Mouse (Mus musculus) MEL (cell line): ENCODE measurements around the gene Lhx2. TPM values are rescaled to one million over a fixed set of nuclear protein-coding genes. Genes with fewer than 3 reads are reported as not detected.

Experiments
- DNase-seq: peaks from one replicate; pipeline ENCODE4 v3.0.0; 2011; ENCODE audit warnings: low read depth, low spot score
- H3K27ac ChIP-seq: 2 replicates; pipeline ENCODE4 v1.5.1; 2012; ENCODE audit warnings: low read depth, mild to moderate bottlenecking, control low read depth, low read length, moderate library complexity; ENCODE audit not compliant: control insufficient read depth
- H3K27me3 ChIP-seq, 2 experiments: fragments of 150-350 bp in 1 of 2; sonication (generic) in 1 of 2; 2 replicates each; pipeline ENCODE4 v1.6.1; 2012; ENCODE audit warnings: low read length in 2 of 2, mild to moderate bottlenecking in 2 of 2, improper control_type of control experiment in 1 of 2, moderate library complexity in 1 of 2; ENCODE audit not compliant: insufficient read depth in 2 of 2, control insufficient read depth in 1 of 2
- H3K36me3 ChIP-seq, 2 experiments: 2 replicates each; pipeline ENCODE4 v1.6.1; 2012 to 2014; ENCODE audit warnings: low read length in 2 of 2, improper control_type of control experiment in 1 of 2, inconsistent platforms in 1 of 2, mild to moderate bottlenecking in 1 of 2; ENCODE audit not compliant: insufficient read depth in 2 of 2, control insufficient read depth in 1 of 2
- H3K4me1 ChIP-seq, 2 experiments: fragments of 150-350 bp in 1 of 2; sonication (generic) in 1 of 2; 2 replicates each; pipeline ENCODE4 v1.6.1; 2012; ENCODE audit warnings: low read length in 2 of 2, improper control_type of control experiment in 1 of 2, mild to moderate bottlenecking in 1 of 2; ENCODE audit not compliant: insufficient read depth in 2 of 2, control insufficient read depth in 1 of 2
- H3K4me3 ChIP-seq, 2 experiments: fragments of 150-350 bp in 1 of 2; sonication (generic) in 1 of 2; 2 replicates each; pipeline ENCODE4 v1.5.1; 2012; ENCODE audit warnings: low read depth in 2 of 2, low read length in 2 of 2, mild to moderate bottlenecking in 2 of 2, moderate library complexity in 2 of 2, control low read depth in 1 of 2, improper control_type of control experiment in 1 of 2; ENCODE audit not compliant: control insufficient read depth in 1 of 2, insufficient read depth in 1 of 2
- H3K79me2 ChIP-seq: 2 replicates; pipeline ENCODE4 v1.6.1; 2012; ENCODE audit warnings: mild to moderate bottlenecking, low read length, moderate library complexity; ENCODE audit not compliant: control insufficient read depth, poor library complexity, insufficient read depth
- H3K9ac ChIP-seq: 2 replicates; pipeline ENCODE4 v1.6.1; 2012; ENCODE audit warnings: low read depth, mild to moderate bottlenecking, control low read depth, low read length, moderate library complexity; ENCODE audit not compliant: control insufficient read depth, poor library complexity, severe bottlenecking
- H3K9me3 ChIP-seq: fragments of 150-350 bp; sonication (generic); replicated peaks from 2 replicates; pipeline ENCODE4 v1.6.1; 2012; ENCODE audit warnings: mild to moderate bottlenecking, low read length, improper control_type of control experiment, moderate library complexity; ENCODE audit not compliant: insufficient read depth
- CHD1 ChIP-seq: IDR thresholded peaks from 2 replicates; pipeline ENCODE4 v1.6.1; 2012; ENCODE audit warnings: low read depth, mild to moderate bottlenecking, inconsistent platforms, low read length, improper control_type of control experiment
- CTCF ChIP-seq, 3 experiments: IDR thresholded peaks in 2 of 3; conservative IDR thresholded peaks in 1 of 3; 2 replicates each; pipeline ENCODE4 v1.5.1; 2011 to 2012; ENCODE audit warnings: low read length in 3 of 3, low read depth in 2 of 3, mild to moderate bottlenecking in 2 of 3, improper control_type of control experiment in 1 of 3, inconsistent platforms in 1 of 3, mixed read lengths in 1 of 3, moderate library complexity in 1 of 3; ENCODE audit not compliant: control insufficient read depth in 1 of 3, insufficient read depth in 1 of 3, poor library complexity in 1 of 3, severe bottlenecking in 1 of 3
- E2F4 ChIP-seq: IDR thresholded peaks from 2 replicates; pipeline ENCODE4 v1.6.1; 2011; ENCODE audit warnings: low read depth, low read length, improper control_type of control experiment, borderline replicate concordance
- ELF1 ChIP-seq: IDR thresholded peaks from 2 replicates; pipeline ENCODE4 v1.6.1; 2014; ENCODE audit warnings: low read depth, mild to moderate bottlenecking, inconsistent platforms, low read length, improper control_type of control experiment, moderate library complexity
- ETS1 ChIP-seq: IDR thresholded peaks from 2 replicates; pipeline ENCODE4 v1.6.1; 2012; ENCODE audit warnings: low read depth, mild to moderate bottlenecking, inconsistent platforms, low read length, improper control_type of control experiment, moderate library complexity
- GABPA ChIP-seq: IDR thresholded peaks from 2 replicates; pipeline ENCODE4 v1.6.1; 2012; ENCODE audit warnings: low read depth, mild to moderate bottlenecking, inconsistent platforms, low read length, improper control_type of control experiment, moderate library complexity
- GATA1 ChIP-seq: IDR thresholded peaks from 2 replicates; pipeline ENCODE4 v1.6.1; 2011; ENCODE audit warnings: low read depth, low read length, improper control_type of control experiment
- HCFC1 ChIP-seq: IDR thresholded peaks from 2 replicates; pipeline ENCODE4 v1.6.1; 2012; ENCODE audit warnings: low read depth, mild to moderate bottlenecking, inconsistent platforms, low read length, improper control_type of control experiment, moderate library complexity
- JUND ChIP-seq: IDR thresholded peaks from 2 replicates; pipeline ENCODE4 v1.6.1; 2011; ENCODE audit warnings: low read depth, mild to moderate bottlenecking, improper control_type of control experiment, low read length
- MAFK ChIP-seq: IDR thresholded peaks from 2 replicates; pipeline ENCODE4 v1.6.1; 2011; ENCODE audit warnings: low read depth, mild to moderate bottlenecking, low read length, improper control_type of control experiment, borderline replicate concordance
- MAZ ChIP-seq: IDR thresholded peaks from 2 replicates; pipeline ENCODE4 v1.6.1; 2012; ENCODE audit warnings: low read depth, mild to moderate bottlenecking, inconsistent platforms, low read length, improper control_type of control experiment
- MYB ChIP-seq: IDR thresholded peaks from 2 replicates; pipeline ENCODE4 v1.6.1; 2011; ENCODE audit warnings: mild to moderate bottlenecking, low read depth, low read length, improper control_type of control experiment
- MYC ChIP-seq: IDR thresholded peaks from 2 replicates; pipeline ENCODE4 v1.6.1; 2011; ENCODE audit warnings: low read depth, mild to moderate bottlenecking, low read length, improper control_type of control experiment, moderate library complexity
- NRF1 ChIP-seq: IDR thresholded peaks from 2 replicates; pipeline ENCODE4 v1.6.1; 2014; ENCODE audit warnings: low read depth, mild to moderate bottlenecking, inconsistent platforms, low read length, improper control_type of control experiment, moderate library complexity; ENCODE audit not compliant: poor library complexity, insufficient read depth, severe bottlenecking
- POLR2AphosphoS5 ChIP-seq: IDR thresholded peaks from 2 replicates; pipeline ENCODE4 v1.6.1; 2012; ENCODE audit warnings: low read depth, borderline replicate concordance, mild to moderate bottlenecking, inconsistent platforms, low read length, moderate library complexity, mixed read lengths
- RAD21 ChIP-seq: IDR thresholded peaks from 2 replicates; pipeline ENCODE4 v1.6.1; 2011; ENCODE audit warnings: mild to moderate bottlenecking, low read depth, low read length, improper control_type of control experiment
- SIN3A ChIP-seq: IDR thresholded peaks from 2 replicates; pipeline ENCODE4 v1.6.1; 2012; ENCODE audit warnings: low read length, improper control_type of control experiment, inconsistent platforms
- TAL1 ChIP-seq: IDR thresholded peaks from 2 replicates; pipeline ENCODE4 v1.6.1; 2012; ENCODE audit warnings: mild to moderate bottlenecking, inconsistent platforms, low read length, moderate library complexity, mixed read lengths
- USF1 ChIP-seq: IDR thresholded peaks from 2 replicates; pipeline ENCODE4 v1.6.1; 2014; ENCODE audit warnings: low read depth, mild to moderate bottlenecking, inconsistent platforms, low read length, improper control_type of control experiment, moderate library complexity
- ZKSCAN1 ChIP-seq: IDR thresholded peaks from 2 replicates; pipeline ENCODE4 v1.6.1; 2012; ENCODE audit warnings: low read depth, mild to moderate bottlenecking, inconsistent platforms, low read length, improper control_type of control experiment, moderate library complexity
- ZMIZ1 ChIP-seq: IDR thresholded peaks from 2 replicates; pipeline ENCODE4 v1.6.1; 2012; ENCODE audit warnings: low read depth, mild to moderate bottlenecking, inconsistent platforms, low read length, improper control_type of control experiment, moderate library complexity
- ZNF384 ChIP-seq: IDR thresholded peaks from 2 replicates; pipeline ENCODE4 v1.6.1; 2012; ENCODE audit warnings: low read depth, mild to moderate bottlenecking, inconsistent platforms, low read length, improper control_type of control experiment
- polyA plus RNA-seq, 2 experiments: library from polyadenylated mRNA; stranded (reverse) in 1 of 2; unstranded in 1 of 2; fragments of >175 nt in 1 of 2; fragments of >200 nt in 1 of 2; gene quantifications; 2 replicates each; pipeline versions ENCODE4 v1.2.1 to v1.2.4; 2012; ENCODE audit warnings: low replicate concordance in 2 of 2, low read depth in 1 of 2; ENCODE audit not compliant: insufficient read length in 2 of 2, insufficient read depth in 1 of 2, missing spikeins in 1 of 2
- total RNA-seq: library from RNA; depleted of rRNA; stranded (reverse); fragments of 300-350 nt; gene quantifications from 2 replicates; pipeline ENCODE4 v1.2.3, GENCODE M21; 2012

The Lhx2 gene
- total and polyA plus RNA-seq, 3 experiments: 0.12 TPM; not detected in 2

- Histone ChIP-seq H3K79me2 (no peaks in the 10 kb centered on the region), H3K9me3 (no peaks in the 10 kb centered on the region), H3K36me3 (no peaks in the 10 kb centered on the region), H3K27me3 (peaks cover 2% of the 10 kb centered on the region in 2 experiments; a peak in 3 of 4 replicates), H3K4me3 (no peak overlapping the region), H3K27ac (no peak overlapping the region), H3K4me1 (no peaks in the 10 kb centered on the region), H3K9ac (no peak overlapping the region)
- no peak for TF ChIP-seq POLR2AphosphoS5
- DNase-seq: no peak
Measured at GRCm38 (mm10) chr2:38394977-38395868, 56.1 kb downstream of the Lhx2 start.

GRCm38 (mm10) chr2:38395869-38396236 lies 56.8 kb downstream of the Lhx2 start:
- no peak overlapping the region for H3K9ac ChIP-seq
- H3K4me1 ChIP-seq: no peaks in the 10 kb centered on the region
- no peaks in the 10 kb centered on the region for H3K36me3 ChIP-seq
- no peak for DNase-seq
- peaks cover 2% of the 10 kb centered on the region in 2 experiments; a peak in 3 of 4 replicates for H3K27me3 ChIP-seq
- no peaks in the 10 kb centered on the region for H3K9me3 ChIP-seq
- H3K4me3 ChIP-seq: no peak overlapping the region
- TF ChIP-seq ZKSCAN1 (no peak), RAD21 (no peak), MAZ (no peak), E2F4 (no peak), POLR2AphosphoS5 (no peak), GATA1 (no peak), NRF1 (no peak), SIN3A (no peak), HCFC1 (no peak), ETS1 (no peak), JUND (no peak), ZNF384 (no peak), MYC (no peak)
- no peak overlapping the region for H3K27ac ChIP-seq
- no peaks in the 10 kb centered on the region for H3K79me2 ChIP-seq

- no peak overlapping the region for H3K4me3 ChIP-seq
- H3K4me1 ChIP-seq: no peaks in the 10 kb centered on the region
- H3K9me3 ChIP-seq: no peaks in the 10 kb centered on the region
- H3K36me3 ChIP-seq: no peaks in the 10 kb centered on the region
- no peak for TF ChIP-seq HCFC1
- TF ChIP-seq CTCF (IDR thresholded peaks at IDR 0.05 in 2 of 3, conservative IDR thresholded peaks at IDR 0.05 in 1 of 3; ENCODE audit: control insufficient read depth in 1 of 3, insufficient read depth in 1 of 3, low read depth in 2 of 3, low read length in 3 of 3, poor library complexity in 1 of 3, severe bottlenecking in 1 of 3): no peak
- TF ChIP-seq GATA1: no peak
- no peak for TF ChIP-seq TAL1
- TF ChIP-seq MYC: no peak
- no peak for TF ChIP-seq GABPA
- TF ChIP-seq MYB: no peak
- TF ChIP-seq E2F4: no peak
- TF ChIP-seq ZMIZ1: no peak
- TF ChIP-seq POLR2AphosphoS5: no peak
- TF ChIP-seq MAFK: no peak
- TF ChIP-seq ELF1: no peak
- TF ChIP-seq CHD1: no peak
- no peak for TF ChIP-seq ZNF384
- TF ChIP-seq USF1: no peak
- no peak overlapping the region for H3K9ac ChIP-seq
- DNase-seq: no peak
- no peak overlapping the region for H3K27ac ChIP-seq
- peaks cover 2% of the 10 kb centered on the region in 2 experiments; a peak in 3 of 4 replicates for H3K27me3 ChIP-seq
- H3K79me2 ChIP-seq: no peaks in the 10 kb centered on the region
Measured at GRCm38 (mm10) chr2:38397306-38397705, 58.2 kb downstream of the Lhx2 start.
